Mouse (Mus musculus) spleen, postnatal 4 days (tissue): Measurements from ENCODE around the gene Pih1h3b.

Experiments used
- DNase-seq, 2 experiments: peaks; one replicate each; pipeline ENCODE4 v3.0.0; 2022; ENCODE audit warnings: low spot score in 2 of 2

Gene Pih1h3b

DNA sequence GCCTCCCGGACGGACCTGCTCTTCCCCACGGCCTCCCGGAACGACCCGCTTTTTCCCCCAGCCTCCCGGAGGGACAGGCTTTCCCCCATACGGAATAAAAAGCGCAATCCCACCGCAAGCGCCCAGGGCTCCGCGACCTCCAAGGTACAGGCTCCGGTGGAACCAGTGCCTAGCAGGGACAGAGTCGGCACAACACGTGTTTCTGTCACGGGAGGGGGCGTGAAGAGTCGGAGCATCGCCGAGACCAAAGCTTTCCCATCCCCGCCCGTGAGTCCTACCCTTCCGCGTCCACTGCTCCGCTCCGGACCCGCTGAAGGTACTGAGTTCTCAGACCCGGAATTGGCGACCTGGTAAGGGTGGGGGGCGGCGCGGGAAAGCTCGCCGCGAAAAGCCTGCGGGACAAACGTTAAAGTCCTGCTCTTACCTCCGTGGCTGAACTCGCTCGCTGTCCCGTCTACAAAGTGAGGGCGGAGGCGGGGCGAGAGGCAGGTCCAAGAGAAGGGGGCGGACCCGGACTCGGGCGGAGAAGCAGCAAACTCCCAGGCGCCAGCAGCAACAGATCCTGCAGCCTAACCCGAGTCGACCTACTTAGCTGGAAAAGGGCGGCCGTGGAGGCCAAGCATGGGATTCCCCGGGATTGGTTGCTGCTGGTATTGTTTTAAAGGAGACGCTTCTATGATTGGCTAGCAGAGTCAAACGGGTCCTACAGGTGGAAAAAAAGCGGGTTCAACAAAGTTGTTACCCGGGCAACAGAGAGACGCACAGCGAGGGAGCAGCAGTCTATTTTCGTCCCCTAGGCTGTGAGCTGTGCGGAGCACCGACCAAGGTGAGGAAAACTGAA, at the start of gene Pih1h3b, which contains the start of gene Nup62cl:
Gene Pih1h3b (plus strand): TSS at position 745 of the 841 bp plus-strand sequence.
Gene Nup62cl (minus strand): TSS at position 578 of the 841 bp plus-strand sequence.
- DNase-seq: no peak

DNA sequence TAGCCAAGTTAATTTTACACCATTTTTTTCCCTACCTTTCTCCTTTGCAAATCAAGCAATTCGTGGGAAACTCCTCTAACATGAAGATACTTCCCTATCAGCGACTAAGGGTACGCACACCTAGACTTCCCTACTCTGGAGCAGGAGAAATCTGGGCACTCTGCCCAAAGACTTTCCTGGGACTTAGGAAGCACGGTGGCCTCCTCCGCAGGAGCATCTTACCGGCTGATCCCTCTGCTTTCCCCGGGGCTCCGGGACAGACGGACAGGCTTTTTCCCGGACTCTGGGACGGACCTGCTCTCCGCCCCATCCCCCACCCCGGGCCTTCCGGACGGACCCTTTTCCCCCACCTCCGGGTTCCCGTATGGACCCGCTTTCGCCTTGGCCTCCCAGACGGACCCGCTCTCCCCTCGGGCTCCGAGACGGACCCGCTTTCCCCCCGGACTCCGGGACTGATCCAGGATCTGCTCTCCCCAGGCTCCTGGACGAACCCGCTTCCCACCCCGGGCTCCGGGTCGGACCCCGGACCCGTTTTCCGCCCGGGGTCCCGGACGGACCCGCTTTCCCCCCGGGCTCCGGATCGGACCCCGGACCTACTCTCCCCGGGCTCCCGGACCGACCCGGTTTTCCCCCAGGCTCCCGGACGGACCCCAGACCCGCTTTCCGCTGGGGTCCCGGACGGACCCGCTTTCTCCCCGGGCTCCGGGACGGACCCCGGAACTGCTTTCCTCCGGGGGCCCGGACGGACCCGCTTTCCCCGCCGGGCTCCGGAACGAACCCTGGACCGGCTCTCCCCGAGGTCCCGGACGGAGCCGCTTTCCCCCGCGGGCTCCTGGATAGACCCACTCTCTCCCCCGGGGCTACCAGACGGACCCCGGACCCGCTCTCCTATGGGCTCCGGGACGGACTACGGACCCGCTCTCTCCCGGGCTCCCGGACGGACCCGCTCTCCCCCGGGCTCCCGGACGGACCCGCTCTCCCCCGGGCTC, 1.5 kb upstream of the Pih1h3b start:
- DNase-seq: peak in 1 of 2 experiments; percentile 64

DNA sequence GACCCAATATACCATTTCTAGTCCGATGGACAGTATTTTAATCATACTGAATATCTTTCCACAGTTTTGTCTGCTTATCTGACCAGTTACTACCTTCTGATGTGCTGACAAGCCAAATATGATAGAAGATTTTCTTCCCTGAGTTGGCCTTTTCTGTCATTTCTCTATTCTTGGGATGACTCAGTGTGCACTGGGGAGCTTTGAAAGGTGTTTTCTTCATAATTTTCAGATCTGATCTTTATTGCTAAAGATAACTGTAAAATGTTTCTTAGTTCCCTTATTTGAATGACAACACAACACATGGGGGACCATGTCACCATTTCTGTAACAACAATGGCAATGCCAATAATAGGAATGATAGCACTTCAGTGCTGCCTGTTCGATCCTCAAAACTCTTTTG, 19.9 kb downstream of the Pih1h3b start:
- DNase-seq: no peak

DNA sequence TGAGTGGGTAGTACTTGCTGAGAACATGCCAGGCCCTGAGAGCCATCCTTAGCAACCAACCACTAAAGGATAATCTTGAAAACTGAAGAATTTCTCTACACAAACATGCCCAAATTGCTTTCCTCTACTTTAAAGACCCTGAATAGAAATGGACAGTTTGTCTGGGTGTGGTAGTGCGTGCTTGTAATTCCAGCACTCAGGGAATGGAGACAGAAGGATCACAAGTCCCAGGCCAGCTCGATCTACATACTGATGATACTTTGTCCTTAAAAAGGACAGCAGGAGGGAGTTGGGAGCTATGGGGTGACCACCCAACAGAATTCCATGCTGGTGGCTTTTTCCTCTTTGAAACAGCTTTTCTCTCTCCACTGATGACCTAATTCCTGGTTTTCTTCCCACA, 31.4 kb downstream of the Pih1h3b start:
- no peak for DNase-seq
